Mouse (Mus musculus): Measurements from ENCODE around the gene Txnip.

Gene Txnip

GRCm38 (mm10) chr3:96606618-96607017 is 48.9 kb downstream of the Txnip start:
- no peak for ATAC-seq (ENCODE audit: insufficient number of reproducible peaks, low FRiP score, low TSS enrichment)

All from cerebellum, adult (tissue).